Mouse (Mus musculus): ENCODE data around the gene Kcnma1.

- TF ChIP-seq HCFC1 (IDR thresholded peaks at IDR 0.05; ENCODE audit: borderline replicate concordance, insufficient read depth, low read length) (no peak), ZNF384 (IDR thresholded peaks at IDR 0.05; ENCODE audit: low read depth, low read length) (no peak), MAFK (IDR thresholded peaks at IDR 0.05; ENCODE audit: insufficient read depth, low read depth, low read length) (no peak), ZC3H11A (IDR thresholded peaks at IDR 0.05; ENCODE audit: borderline replicate concordance, low read depth, low read length) (no peak)
Observed at GRCm38 (mm10) chr14:23824267-23824666, 190.0 kb downstream of the Kcnma1 start.

Measured in ES-E14 (cell line).